Mouse (Mus musculus): ENCODE measurements around the gene Olfr995.

Olfr995 gene

GRCm38 (mm10) chr2:85443539-85443938, at the start of gene Olfr995:
Gene Olfr995 (minus strand): TSS chr2:85443639.
- no peak for DNase-seq (ENCODE audit: low spot score)

- DNase-seq (ENCODE audit: low spot score): no peak
Measured at GRCm38 (mm10) chr2:85490396-85490795, 47.0 kb upstream of the Olfr995 start.

- DNase-seq (ENCODE audit: low spot score): no peak
Measured at GRCm38 (mm10) chr2:85466801-85467325, 23.4 kb upstream of the Olfr995 start.

- no peak for DNase-seq (ENCODE audit: low spot score)
Measured at GRCm38 (mm10) chr2:85442546-85442945, 893 bp downstream of the Olfr995 start.

- DNase-seq (ENCODE audit: low spot score): no peak
Measured at GRCm38 (mm10) chr2:85436351-85436750, 7.1 kb downstream of the Olfr995 start, which contains the start of gene Olfr994. Gene Olfr994 (minus strand): TSS chr2:85436451.

GRCm38 (mm10) chr2:85425893-85426292, 17.5 kb downstream of the Olfr995 start:
- no peak for DNase-seq (ENCODE audit: low spot score)

GRCm38 (mm10) chr2:85414777-85415176, 28.7 kb downstream of the Olfr995 start, which contains the start of gene Olfr993:
Gene Olfr993 (minus strand): TSS chr2:85414877.
- DNase-seq (ENCODE audit: low spot score): no peak

- no peak for DNase-seq (ENCODE audit: low spot score)
Measured at GRCm38 (mm10) chr2:85409369-85409768, 34.1 kb downstream of the Olfr995 start, which contains the start of gene Olfr992. Gene Olfr992 (minus strand): TSS chr2:85409469.

Data from testis, postnatal 14 days (tissue).